Mouse (Mus musculus) kidney, adult 2 months (tissue): Measurements from ENCODE around the gene Nckipsd. TPM values are rescaled to one million over a fixed set of nuclear protein-coding genes. Genes with fewer than 3 reads are reported as not detected.

Source experiments
- DNase-seq: peaks from one replicate; pipeline ENCODE4 v3.0.0; 2021
- H3K27ac ChIP-seq: fragments of 200-500 bp; 2 replicates; pipeline ENCODE4 v1.5.1; 2012; ENCODE audit warnings: low read depth, low read length, control low read depth, inconsistent platforms; ENCODE audit not compliant: insufficient read depth
- H3K27me3 ChIP-seq: fragments of 200-500 bp; replicated peaks from 2 replicates; pipeline ENCODE4 v1.6.1; 2012; ENCODE audit warnings: mild to moderate bottlenecking, moderate library complexity, low read length, inconsistent platforms; ENCODE audit not compliant: control insufficient read depth, insufficient read depth
- H3K36me3 ChIP-seq: fragments of 200-500 bp; 2 replicates; pipeline ENCODE4 v1.6.1; 2012; ENCODE audit warnings: mild to moderate bottlenecking, moderate library complexity, low read length, inconsistent platforms; ENCODE audit not compliant: control insufficient read depth, insufficient read depth
- H3K4me1 ChIP-seq: fragments of 200-500 bp; 2 replicates; pipeline ENCODE4 v1.6.1; 2011; ENCODE audit warnings: low read length; ENCODE audit not compliant: control insufficient read depth, insufficient read depth
- H3K4me3 ChIP-seq: fragments of 200-500 bp; 2 replicates; pipeline ENCODE4 v1.5.1; 2011; ENCODE audit warnings: mild to moderate bottlenecking, low read depth, low read length, control low read depth; ENCODE audit not compliant: insufficient read depth
- CTCF ChIP-seq: fragments of 200-500 bp; conservative IDR thresholded peaks from 2 replicates; pipeline ENCODE4 v1.5.1; 2011; ENCODE audit warnings: low read depth, mild to moderate bottlenecking, control low read depth, low read length, moderate library complexity, mixed read lengths; ENCODE audit not compliant: insufficient read depth, insufficient read length
- POLR2A ChIP-seq: fragments of 200-500 bp; IDR thresholded peaks from one replicate; pipeline ENCODE4 v1.6.1; 2011; ENCODE audit warnings: low read depth, low read length, control low read depth
- WGBS: fragments of 180-500 bp; shearing (Covaris S2); methylation state at CpG from one replicate; pipeline ENCODE4 v1.1.7; 2018; 5-methylcytosine and 5-hydroxymethylcytosine counted together
- polyA plus RNA-seq: library from polyadenylated mRNA; depleted of rRNA; stranded (reverse); fragments of >200 nt; gene quantifications from 2 replicates; pipeline ENCODE4 v1.2.3, GENCODE M21; 2012

Gene Nckipsd
- polyA plus RNA-seq, 1 experiment: 19.1 TPM

- Histone ChIP-seq H3K36me3 (no peaks in the 10 kb centered on the region), H3K27me3 (no peaks in the 10 kb centered on the region), H3K27ac (no peak overlapping the region), H3K4me1 (no peaks in the 10 kb centered on the region), H3K4me3 (no peak overlapping the region)
- TF ChIP-seq POLR2A: no peak
- TF ChIP-seq CTCF: no peak
- 77% methylated on average over 7 of the region's 7 CpGs for WGBS
- no peak for DNase-seq
Measured at GRCm38 (mm10) chr9:108815557-108815956, 7.4 kb downstream of the Nckipsd start.

GRCm38 (mm10) chr9:108819495-108819894 lies 11.3 kb downstream of the Nckipsd start:
- Histone ChIP-seq H3K27me3 (no peaks in the 10 kb centered on the region), H3K4me1 (no peaks in the 10 kb centered on the region), H3K36me3 (no peaks in the 10 kb centered on the region), H3K27ac (no peak overlapping the region), H3K4me3 (no peak overlapping the region)
- 63% methylated on average over 3 of the region's 3 CpGs for WGBS
- TF ChIP-seq POLR2A (no peak), CTCF (peak; percentile 85)
- peak; percentile 70 for DNase-seq

- no peak for DNase-seq
- no peaks in the 10 kb centered on the region for H3K4me1 ChIP-seq
- 57% methylated on average over 5 of the region's 5 CpGs for WGBS
Measured at GRCm38 (mm10) chr9:108820077-108820476, 11.9 kb downstream of the Nckipsd start.

GRCm38 (mm10) chr9:108824144-108824685 lies 16.0 kb downstream of the Nckipsd start:
- no peaks in the 10 kb centered on the region for H3K36me3 ChIP-seq

More at GRCm38 (mm10) chr9:108820077-108820476, 11.9 kb downstream of the Nckipsd start:
- Histone ChIP-seq H3K36me3 (no peaks in the 10 kb centered on the region), H3K4me3 (no peak overlapping the region), H3K27me3 (no peaks in the 10 kb centered on the region), H3K27ac (no peak overlapping the region)
- TF ChIP-seq CTCF (no peak), POLR2A (no peak)

GRCm38 (mm10) chr9:108824755-108825413 lies 16.7 kb downstream of the Nckipsd start:
- Histone ChIP-seq H3K4me3 (no peak overlapping the region), H3K27me3 (peaks cover 4% of the 10 kb centered on the region; the same call in 1 of the 2 replicates), H3K4me1 (no peaks in the 10 kb centered on the region), H3K36me3 (no peaks in the 10 kb centered on the region), H3K27ac (no peak overlapping the region)
- TF ChIP-seq POLR2A: no peak
- TF ChIP-seq CTCF: no peak
- DNase-seq: no peak
- 3% methylated on average over 31 of the region's 31 CpGs for WGBS

More at GRCm38 (mm10) chr9:108824144-108824685, 16.0 kb downstream of the Nckipsd start:
- H3K4me1 ChIP-seq: no peaks in the 10 kb centered on the region
- 5% methylated on average over 25 of the region's 25 CpGs for WGBS
- H3K27ac ChIP-seq: no peak overlapping the region
- no peak for DNase-seq
- TF ChIP-seq POLR2A: no peak
- TF ChIP-seq CTCF: no peak
- H3K27me3 ChIP-seq: peaks cover 4% of the 10 kb centered on the region; the same call in 1 of the 2 replicates
- no peak overlapping the region for H3K4me3 ChIP-seq

- no peaks in the 10 kb centered on the region for H3K4me1 ChIP-seq
- WGBS: 3% methylated on average over 70 of the region's 70 CpGs
- H3K4me3 ChIP-seq: no peak within 1 kb of the TSS
- DNase-seq: no peak
- H3K36me3 ChIP-seq: no peaks in the 10 kb centered on the region
- TF ChIP-seq CTCF (no peak), POLR2A (no peak)
- no peak within 1 kb of the TSS for H3K27ac ChIP-seq
- H3K27me3 ChIP-seq: peaks cover 4% of the 10 kb centered on the region; the same call in 1 of the 2 replicates
Measured at GRCm38 (mm10) chr9:108825820-108826699, 17.9 kb downstream of the Nckipsd start, which contains the start of gene Celsr3. Gene Celsr3, plus strand, starts transcription at chr9:108826320.
